Mouse (Mus musculus) spleen, postnatal 4 days (tissue): ENCODE data around the gene L1td1.
"Not testable (repeated sequence)": the region's sequence is repeated elsewhere in the genome, so short reads cannot be mapped to it uniquely, and the experiment has no call there.

Experiments used
- DNase-seq, 2 experiments: peaks; one replicate each; pipeline ENCODE4 v3.0.0; 2022; ENCODE audit warnings: low spot score in 2 of 2

Gene L1td1

DNA sequence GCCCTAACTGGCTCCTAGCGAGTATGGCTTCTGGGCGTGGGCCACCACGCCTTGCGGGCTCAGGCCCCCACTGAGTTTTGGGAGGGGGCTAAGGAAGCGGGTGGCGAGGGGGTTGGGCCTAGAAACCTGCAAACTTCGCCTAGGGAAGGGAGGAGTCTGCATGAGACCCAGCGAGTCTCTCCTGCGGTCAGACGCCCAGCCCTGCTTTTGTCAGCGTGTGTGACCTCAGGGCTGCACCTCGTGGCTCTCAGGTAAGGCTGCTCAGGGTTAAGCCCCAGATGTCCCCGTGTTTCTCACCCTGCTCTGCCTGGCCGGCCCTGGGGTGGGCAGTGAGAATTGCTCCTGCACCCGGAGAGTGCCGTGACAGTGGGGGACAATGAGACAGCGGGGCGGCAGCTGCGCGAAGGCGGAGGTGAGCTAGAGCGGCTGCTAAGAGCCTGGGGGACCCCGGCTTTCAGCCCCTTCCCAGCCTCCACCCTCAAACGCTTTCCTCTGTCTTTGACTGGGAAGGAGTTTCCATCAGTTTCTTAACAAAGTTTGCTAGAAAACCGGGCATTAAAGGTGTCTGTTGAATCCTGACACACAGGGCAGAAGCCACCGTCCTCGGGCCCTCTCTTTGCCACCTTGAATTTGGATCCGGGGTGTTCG is at the start of gene L1td1:
Gene L1td1, plus strand, starts transcription at position 145 of the 648 bp plus-strand sequence.
- no peak for DNase-seq

GRCm38 (mm10) chr4:98677506-98677905 is 49.0 kb upstream of the L1td1 start:
- no peak for DNase-seq

- no peak for DNase-seq
Observed at GRCm38 (mm10) chr4:98686678-98687267, 39.8 kb upstream of the L1td1 start.

DNA sequence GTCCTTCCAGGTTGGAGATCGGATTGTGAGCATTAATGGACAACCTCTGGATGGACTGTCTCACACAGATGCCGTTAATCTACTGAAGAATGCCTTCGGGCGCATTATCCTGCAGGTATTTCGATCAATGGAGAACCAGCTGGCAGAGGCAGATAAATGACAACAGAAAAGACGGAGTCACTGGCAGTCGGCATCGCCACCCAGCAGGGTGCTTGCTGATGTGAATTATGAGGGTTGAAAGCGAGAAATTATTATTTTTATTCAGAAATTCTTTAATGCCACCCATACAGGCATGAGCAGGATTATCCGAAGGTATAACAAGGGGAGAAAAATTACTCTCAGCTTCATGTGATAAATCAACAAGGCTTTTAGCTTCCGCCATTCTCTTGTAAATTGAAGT is 38.4 kb upstream of the L1td1 start:
- DNase-seq: no peak

- DNase-seq: no peak
Observed at GRCm38 (mm10) chr4:98688520-98688919, 38.0 kb upstream of the L1td1 start.

GRCm38 (mm10) chr4:98689988-98690387 is 36.5 kb upstream of the L1td1 start:
- DNase-seq: no peak

DNA sequence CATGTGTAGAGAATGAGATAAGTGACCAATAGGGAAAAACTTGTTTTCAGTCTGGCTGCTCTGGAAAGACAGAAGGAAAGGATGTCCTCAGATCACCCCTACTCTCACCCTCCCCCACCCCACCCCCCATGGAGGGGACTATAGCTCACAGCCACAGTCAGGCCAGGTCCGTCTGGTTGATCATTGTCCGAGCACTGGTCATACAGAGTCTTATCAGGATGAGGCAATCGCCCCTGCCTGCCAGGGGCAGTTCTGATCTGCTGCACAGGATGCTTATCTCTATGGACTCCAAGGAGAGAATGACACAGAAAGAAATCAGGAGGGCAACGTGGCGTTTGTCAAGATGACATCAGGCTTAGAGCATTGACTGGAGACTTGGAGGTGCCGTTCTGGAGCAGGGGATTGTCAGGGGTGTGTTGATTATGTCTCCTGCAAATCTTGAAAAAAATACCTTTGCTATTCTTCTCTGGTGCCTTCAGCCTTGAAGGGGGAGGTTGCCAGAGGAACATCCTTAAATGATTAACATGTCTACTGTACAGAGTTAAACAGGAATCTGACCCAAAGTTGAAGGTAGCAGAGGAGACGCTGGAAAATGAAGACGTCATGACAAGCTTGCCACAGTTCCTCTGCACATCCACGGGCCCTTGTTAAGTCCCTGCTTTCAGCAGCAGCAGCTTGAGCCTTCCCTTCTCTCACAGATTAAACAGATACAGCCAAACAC is 32.9 kb upstream of the L1td1 start:
- no peak for DNase-seq

DNA sequence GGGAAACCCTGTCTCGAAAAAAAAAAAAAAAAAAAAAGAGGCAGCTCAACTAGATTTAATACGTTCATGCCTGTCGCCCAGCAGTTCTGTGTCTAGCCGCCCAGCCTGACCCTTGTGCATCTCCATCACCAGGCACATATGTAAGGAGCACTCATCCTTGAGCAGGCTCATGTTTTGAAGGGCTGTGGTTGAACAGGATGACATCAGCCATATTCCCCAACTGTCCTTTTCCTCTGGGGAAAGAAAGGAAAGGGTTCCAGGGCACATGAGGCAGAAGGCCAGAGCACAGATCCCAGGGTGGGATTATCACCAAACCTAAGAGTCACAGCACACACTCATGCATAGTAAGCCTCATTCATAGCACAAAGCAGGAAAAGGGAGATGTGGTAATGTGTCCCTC is 28.6 kb upstream of the L1td1 start:
- no peak for DNase-seq

- DNase-seq: no peak
Observed at GRCm38 (mm10) chr4:98698921-98699320, 27.6 kb upstream of the L1td1 start.

- DNase-seq: no peak
Observed at GRCm38 (mm10) chr4:98700156-98700555, 26.4 kb upstream of the L1td1 start.

- DNase-seq: peak in 1 of 2 experiments; percentile 66
Observed at GRCm38 (mm10) chr4:98702201-98702894, 24.2 kb upstream of the L1td1 start.

- no peak for DNase-seq
Observed at GRCm38 (mm10) chr4:98710891-98711290, 15.6 kb upstream of the L1td1 start.

DNA sequence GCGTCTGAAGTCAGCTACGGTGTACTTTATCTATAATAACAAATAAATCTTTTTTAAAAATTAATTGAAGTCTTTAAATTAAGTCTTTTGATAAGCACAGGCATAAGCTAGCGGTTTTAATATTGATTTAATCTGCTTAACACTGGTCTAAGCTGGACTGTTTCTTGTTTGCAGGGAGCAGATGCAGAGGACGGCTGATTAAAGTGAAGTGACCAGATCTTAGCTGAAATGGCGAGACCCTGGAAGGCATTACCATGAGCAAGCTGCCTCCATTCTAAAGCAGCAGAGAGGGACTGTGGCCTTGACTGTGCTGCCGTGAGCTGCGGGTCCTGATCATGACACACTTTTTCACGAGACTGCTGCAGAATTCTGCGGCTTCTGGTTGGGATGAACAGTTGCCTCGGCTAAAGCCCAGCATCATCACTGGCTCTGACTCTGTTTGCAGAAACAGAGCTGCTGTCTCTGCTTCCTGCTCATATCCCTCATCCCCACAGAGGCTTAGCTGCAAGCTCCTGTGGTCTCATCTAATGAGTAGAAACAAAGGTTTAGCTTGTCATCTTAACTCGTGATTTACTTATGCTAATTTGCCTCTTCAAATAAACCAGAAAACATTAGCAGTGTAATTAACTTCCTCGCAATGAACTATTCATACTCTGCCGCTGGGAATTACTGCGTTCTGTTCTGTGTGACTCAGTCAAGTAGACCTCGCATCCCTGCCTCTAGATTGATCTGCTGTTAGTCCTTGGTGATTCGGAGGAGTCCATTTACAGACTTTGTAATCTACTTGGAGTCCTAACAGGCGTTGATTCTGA is 8.6 kb upstream of the L1td1 start:
- DNase-seq: no peak

- DNase-seq: no peak
Observed at GRCm38 (mm10) chr4:98718547-98718917, 8.0 kb upstream of the L1td1 start.

DNA sequence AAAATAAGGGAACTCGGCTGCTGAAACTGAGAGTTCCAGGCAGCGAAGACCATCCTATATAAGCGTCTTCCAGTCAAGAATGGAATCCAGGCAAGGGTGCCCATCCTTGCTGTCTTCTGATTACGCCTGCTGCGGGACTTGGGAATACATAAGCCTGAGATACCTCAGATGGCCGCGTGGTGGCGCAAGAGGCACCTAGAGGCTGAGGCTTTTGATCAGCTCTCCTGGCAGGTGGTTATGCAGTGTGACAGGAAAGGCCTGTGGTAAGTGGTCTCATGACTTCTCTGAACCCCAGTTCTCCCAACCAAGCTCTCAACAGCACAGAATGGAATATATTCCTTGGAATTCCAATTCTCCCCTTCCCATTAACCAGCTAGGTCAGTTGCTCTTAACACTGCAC is 4.1 kb upstream of the L1td1 start:
- peak; percentile 37 to 76 for DNase-seq

DNA sequence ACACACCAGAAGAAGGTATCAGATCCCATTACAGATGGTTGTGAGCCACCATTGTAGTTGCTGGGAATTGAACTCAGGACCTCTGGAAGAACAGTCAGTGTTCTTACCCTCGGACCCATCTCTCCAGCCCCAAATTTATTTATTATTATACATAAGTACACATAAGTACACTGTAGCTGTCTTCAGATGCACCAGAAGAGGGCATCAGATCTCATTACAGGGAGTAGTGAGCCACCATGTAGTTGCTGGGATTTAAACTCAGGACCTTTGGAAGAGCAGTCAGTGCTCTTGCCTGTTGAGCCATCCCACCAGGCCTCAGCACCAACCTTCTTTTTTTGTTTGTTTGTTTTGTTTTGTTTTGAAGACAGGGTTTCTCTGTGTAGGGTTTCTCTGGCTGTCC is 1.9 kb upstream of the L1td1 start:
- not testable (repeated sequence) for DNase-seq

DNA sequence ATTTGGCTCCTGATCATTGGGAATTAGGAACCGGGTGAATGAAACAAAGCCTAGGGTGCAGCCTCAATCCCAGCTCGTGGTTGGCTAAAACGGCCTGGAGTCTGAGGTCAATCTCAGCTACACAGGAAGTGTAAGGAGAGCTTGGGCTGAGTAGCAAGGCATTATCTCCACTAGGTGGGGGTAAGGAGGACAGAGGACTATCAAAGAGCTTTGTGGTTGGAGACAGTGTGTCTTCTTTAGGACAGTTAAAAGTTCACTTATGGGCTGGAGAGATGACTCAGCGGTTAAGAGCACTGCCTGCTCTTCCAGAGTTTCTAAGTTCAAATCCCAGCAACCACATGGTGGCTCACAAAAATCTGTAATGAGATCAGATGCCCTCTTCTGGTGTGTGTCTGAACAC is 1.1 kb upstream of the L1td1 start:
- DNase-seq: no peak

GRCm38 (mm10) chr4:98727295-98727958 is 893 bp downstream of the L1td1 start:
- DNase-seq: no peak

DNA sequence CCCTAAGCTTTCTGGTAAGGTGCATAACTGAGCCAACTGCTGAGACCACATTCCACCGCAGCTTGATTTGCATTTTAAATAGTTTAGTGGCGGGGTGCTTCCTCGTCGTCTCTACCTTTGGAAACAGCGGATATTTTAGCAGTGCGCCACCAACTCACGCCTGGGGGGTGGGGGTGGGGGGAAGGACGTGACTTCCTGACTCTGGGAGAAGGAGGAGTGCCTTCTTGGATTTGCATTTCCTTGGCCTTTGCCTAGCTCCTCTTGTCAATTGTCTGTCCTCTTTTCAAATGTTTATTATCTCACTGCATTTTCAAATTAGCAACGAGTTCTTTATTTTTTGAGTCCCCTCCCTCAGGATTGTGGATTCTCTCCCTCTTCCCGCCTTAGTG is 1.4 kb downstream of the L1td1 start:
- DNase-seq: no peak

DNA sequence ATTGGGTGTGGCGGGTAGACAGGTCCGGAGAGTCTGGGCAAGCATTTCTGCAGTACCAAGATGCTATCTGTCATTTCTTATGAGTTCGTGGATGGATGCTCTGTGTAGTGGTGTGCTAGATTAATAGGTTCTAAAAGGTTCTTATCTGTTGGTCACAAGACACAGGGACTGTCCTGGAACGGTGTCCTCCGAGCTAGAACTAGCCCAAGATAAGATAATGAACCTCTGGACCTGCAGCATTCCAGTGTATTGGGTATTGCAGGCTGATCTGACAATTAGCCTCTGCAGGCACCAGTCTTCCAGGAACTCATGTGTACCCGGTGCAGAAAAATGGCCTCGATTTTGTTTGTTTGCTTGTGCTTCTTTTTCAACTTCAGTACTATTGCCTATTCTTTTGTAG is 2.2 kb downstream of the L1td1 start:
- DNase-seq: no peak

GRCm38 (mm10) chr4:98733660-98734059 is 7.1 kb downstream of the L1td1 start:
- DNase-seq: no peak
